Mouse (Mus musculus) midbrain, embryonic 14.5 days (tissue): ENCODE measurements around the gene Ttc23. TPM values are rescaled to one million over a fixed set of nuclear protein-coding genes. Genes with fewer than 3 reads are reported as not detected.

Source experiments
- ATAC-seq: fragments of 200-750 bp; cut with Nextera tagmentation; 2 replicates; pipeline ENCODE4 v1.8.0; 2017; ENCODE audit warnings: moderate number of reproducible peaks, moderate library complexity; ENCODE audit not compliant: low FRiP score, low TSS enrichment
- DNase-seq: peaks from one replicate; pipeline ENCODE4 v3.0.0-alpha.2; 2015
- H3K27ac ChIP-seq: fragments of 300-500 bp; sonication (generic); replicated peaks from 2 replicates; pipeline ENCODE4 v1.5.1; 2014; ENCODE audit warnings: mild to moderate bottlenecking, low read depth, low read length, moderate library complexity
- H3K27me3 ChIP-seq: fragments of 300-500 bp; sonication (generic); 2 replicates; pipeline ENCODE4 v1.6.1; 2014; ENCODE audit warnings: low read length, control low read depth, mixed read lengths; ENCODE audit not compliant: control insufficient read depth, insufficient read depth
- H3K36me3 ChIP-seq: fragments of 300-500 bp; sonication (generic); 2 replicates; pipeline ENCODE4 v1.6.1; 2014; ENCODE audit warnings: low read length, control low read depth; ENCODE audit not compliant: control insufficient read depth, insufficient read depth
- H3K4me1 ChIP-seq: fragments of 300-500 bp; sonication (generic); 2 replicates; pipeline ENCODE4 v1.6.1; 2014; ENCODE audit warnings: mild to moderate bottlenecking, antibody characterized with exemption, low read length, control low read depth; ENCODE audit not compliant: control insufficient read depth, insufficient read depth
- H3K4me2 ChIP-seq: fragments of 300-500 bp; sonication (generic); 2 replicates; pipeline ENCODE4 v1.6.1; 2014; ENCODE audit warnings: mild to moderate bottlenecking, low read length, moderate library complexity
- H3K4me3 ChIP-seq: fragments of 300-500 bp; sonication (generic); replicated peaks from 2 replicates; pipeline ENCODE4 v1.5.1; 2014; ENCODE audit warnings: low read depth, low read length
- H3K9ac ChIP-seq: fragments of 300-500 bp; sonication (generic); replicated peaks from 2 replicates; pipeline ENCODE4 v1.6.1; 2014; ENCODE audit warnings: mild to moderate bottlenecking, low read length, moderate library complexity
- H3K9me3 ChIP-seq: fragments of 300-500 bp; sonication (generic); 2 replicates; pipeline ENCODE4 v1.6.1; 2016; ENCODE audit warnings: low read length, control low read depth, mixed read lengths; ENCODE audit not compliant: control insufficient read depth
- WGBS: fragments of 180-500 bp; shearing (Covaris S2); extraction: QIAGEN DNeasy Blood & Tissue Kit; methylation state at CpG from one replicate; pipeline ENCODE4 v1.1.7; 2014; 5-methylcytosine and 5-hydroxymethylcytosine counted together
- polyA plus RNA-seq: library from polyadenylated mRNA; unstranded; fragments of >200 nt; fragmentation: Nextera tagmentation; extraction: Ambion mirVana; gene quantifications from 2 replicates; pipeline ENCODE4 v1.2.1, GENCODE M21; 2014

Ttc23 gene
- polyA plus RNA-seq, 1 experiment from 2014 or later, result 12.8 TPM

DNA sequence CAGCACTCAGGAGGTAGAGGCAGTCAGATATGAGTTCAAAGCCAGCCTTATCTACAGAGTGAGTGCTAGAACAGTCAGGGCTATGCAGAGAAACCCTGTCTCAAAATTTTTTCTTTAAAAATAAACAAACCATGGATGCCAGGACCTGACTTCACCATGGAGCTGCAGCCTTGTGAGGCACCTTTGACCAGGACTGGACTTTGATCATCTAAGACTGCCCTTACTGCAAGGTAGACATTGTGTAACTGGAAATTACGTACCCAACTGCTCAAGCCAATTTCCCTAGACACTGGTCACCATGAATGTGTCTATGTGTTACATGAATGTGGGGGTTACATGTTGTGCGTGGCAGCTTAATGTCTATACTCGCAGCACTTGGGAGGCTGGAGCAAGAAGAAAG, 13.0 kb upstream of the Ttc23 start:
- Histone ChIP-seq H3K27me3 (no peaks in the 10 kb centered on the region), H3K4me1 (no peaks in the 10 kb centered on the region), H3K4me3 (no peak overlapping the region), H3K9ac (no peak overlapping the region), H3K36me3 (peaks cover 19% of the 10 kb centered on the region), H3K27ac (no peak overlapping the region), H3K4me2 (no peak overlapping the region), H3K9me3 (no peaks in the 10 kb centered on the region)
- ATAC-seq (no peak), DNase-seq (no peak)
- 96% methylated on average over 3 of the region's 3 CpGs for WGBS

DNA sequence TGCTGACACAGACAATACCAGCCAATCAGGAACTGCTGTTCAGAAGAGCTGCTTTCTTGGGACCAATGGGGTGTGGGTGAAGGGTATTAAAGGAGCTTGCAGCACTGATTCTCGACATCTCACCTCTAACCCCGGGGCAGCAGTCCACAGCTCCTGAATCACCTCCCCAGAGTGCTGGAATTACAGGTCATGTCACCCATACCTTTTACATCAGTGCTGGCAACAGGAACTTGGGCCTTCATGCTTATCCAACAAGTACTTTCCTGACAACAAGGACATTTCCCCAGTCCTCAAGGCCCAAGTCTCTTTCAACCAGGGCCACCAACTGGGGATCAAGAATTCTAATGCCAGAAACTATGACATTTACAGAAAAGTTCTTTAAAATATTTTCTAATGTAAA, 11.0 kb upstream of the Ttc23 start:
- no peak overlapping the region for H3K4me2 ChIP-seq
- 61% methylated on average over 2 of the region's 2 CpGs for WGBS
- DNase-seq, result no peak

DNA sequence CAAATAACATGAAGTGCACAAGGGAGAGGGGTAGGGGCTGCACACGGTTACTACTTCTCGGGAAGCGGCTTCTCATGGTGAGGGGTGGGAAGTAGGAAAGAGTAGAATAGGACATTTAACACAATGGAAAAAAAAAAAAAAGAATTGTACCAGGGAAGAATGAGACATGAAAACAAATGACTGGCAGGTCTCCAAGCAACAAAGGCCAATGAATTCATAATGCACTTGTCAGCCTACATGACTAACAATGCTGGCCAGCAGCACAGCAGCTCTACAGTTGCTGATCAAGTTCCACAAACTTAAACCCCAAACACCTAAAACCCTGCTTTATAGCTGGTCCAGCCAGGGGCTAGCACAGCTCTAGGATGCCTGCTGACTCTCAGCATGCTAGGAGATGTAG, 8.2 kb upstream of the Ttc23 start:
- DNase-seq, result no peak
- Histone ChIP-seq H3K9me3 (no peaks in the 10 kb centered on the region), H3K4me3 (no peak overlapping the region), H3K4me2 (no peak overlapping the region), H3K4me1 (peaks cover 7% of the 10 kb centered on the region; the same call in 1 of the 2 replicates), H3K36me3 (peaks cover 28% of the 10 kb centered on the region), H3K9ac (no peak overlapping the region), H3K27me3 (no peaks in the 10 kb centered on the region), H3K27ac (no peak overlapping the region)
- no peak for ATAC-seq
- WGBS, result 42% methylated on average over 3 of the region's 3 CpGs

More for the DNA sequence above, 11.0 kb upstream of the Ttc23 start:
- no peaks in the 10 kb centered on the region for H3K9me3 ChIP-seq
- ATAC-seq, result no peak
- H3K4me3 ChIP-seq, result no peak overlapping the region
- H3K9ac ChIP-seq, result no peak overlapping the region
- no peaks in the 10 kb centered on the region for H3K27me3 ChIP-seq
- no peaks in the 10 kb centered on the region for H3K4me1 ChIP-seq
- H3K27ac ChIP-seq, result no peak overlapping the region
- H3K36me3 ChIP-seq, result peaks cover 28% of the 10 kb centered on the region

DNA sequence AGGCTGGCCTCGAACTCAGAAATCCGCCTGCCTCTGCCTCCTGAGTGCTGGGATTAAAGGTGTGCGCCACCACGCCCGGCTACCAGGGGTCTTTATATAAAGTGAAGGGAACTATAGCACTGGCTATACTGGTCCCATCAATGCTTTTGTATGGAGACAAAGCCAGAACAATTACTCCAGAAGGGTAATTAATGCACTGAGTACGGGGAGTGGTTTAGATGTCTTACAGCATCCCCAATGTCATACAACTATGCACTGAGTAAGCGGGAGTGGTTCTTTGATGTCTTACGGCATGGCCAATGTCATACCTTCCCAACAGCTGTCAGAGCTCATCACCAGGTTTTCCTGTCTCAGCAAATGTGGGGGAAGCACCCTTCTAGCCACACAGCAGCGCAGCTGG, 4.3 kb upstream of the Ttc23 start:
- ATAC-seq, result no peak
- peaks cover 17% of the 10 kb centered on the region; the same call in 1 of the 2 replicates for H3K4me1 ChIP-seq
- no peak overlapping the region for H3K27ac ChIP-seq
- 95% methylated on average over 9 of the region's 9 CpGs for WGBS
- no peak overlapping the region for H3K9ac ChIP-seq
- H3K27me3 ChIP-seq, result no peaks in the 10 kb centered on the region
- H3K9me3 ChIP-seq, result no peaks in the 10 kb centered on the region
- H3K36me3 ChIP-seq, result 0 out of 2 replicates have a peak, but pooled peaks cover 9% of the 10 kb centered on the region
- H3K4me2 ChIP-seq, result no peak overlapping the region
- H3K4me3 ChIP-seq, result no peak overlapping the region
- DNase-seq, result no peak

DNA sequence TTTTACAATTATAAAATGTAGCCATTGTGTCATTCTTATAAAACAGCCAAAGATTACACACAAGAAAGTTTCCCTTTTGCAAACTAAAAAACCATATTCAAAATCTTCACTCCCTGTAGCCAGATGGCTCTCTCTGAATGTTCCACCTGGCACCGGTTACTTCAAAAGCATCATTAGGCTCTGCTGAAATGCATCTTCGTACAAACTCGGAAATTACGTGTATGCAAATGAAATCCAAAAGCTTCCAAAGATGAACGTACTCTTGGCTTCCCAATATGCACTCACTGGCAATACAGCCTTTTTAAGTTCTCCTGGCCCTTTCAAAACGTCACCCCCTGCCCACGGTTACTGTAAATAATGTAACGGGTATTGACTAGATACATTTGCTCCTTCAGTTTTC, 2.9 kb upstream of the Ttc23 start:
- Histone ChIP-seq H3K4me3 (peak overlapping the region; percentile 78), H3K9ac (peak overlapping the region; percentile 80), H3K27me3 (no peaks in the 10 kb centered on the region), H3K27ac (no peak overlapping the region), H3K4me2 (peak overlapping the region; percentile 52), H3K36me3 (0 out of 2 replicates have a peak, but pooled peaks cover 9% of the 10 kb centered on the region), H3K9me3 (no peaks in the 10 kb centered on the region), H3K4me1 (peaks cover 17% of the 10 kb centered on the region; the same call in 1 of the 2 replicates)
- WGBS, result 41% methylated on average over 8 of the region's 8 CpGs
- no peak for DNase-seq
- no peak for ATAC-seq

DNA sequence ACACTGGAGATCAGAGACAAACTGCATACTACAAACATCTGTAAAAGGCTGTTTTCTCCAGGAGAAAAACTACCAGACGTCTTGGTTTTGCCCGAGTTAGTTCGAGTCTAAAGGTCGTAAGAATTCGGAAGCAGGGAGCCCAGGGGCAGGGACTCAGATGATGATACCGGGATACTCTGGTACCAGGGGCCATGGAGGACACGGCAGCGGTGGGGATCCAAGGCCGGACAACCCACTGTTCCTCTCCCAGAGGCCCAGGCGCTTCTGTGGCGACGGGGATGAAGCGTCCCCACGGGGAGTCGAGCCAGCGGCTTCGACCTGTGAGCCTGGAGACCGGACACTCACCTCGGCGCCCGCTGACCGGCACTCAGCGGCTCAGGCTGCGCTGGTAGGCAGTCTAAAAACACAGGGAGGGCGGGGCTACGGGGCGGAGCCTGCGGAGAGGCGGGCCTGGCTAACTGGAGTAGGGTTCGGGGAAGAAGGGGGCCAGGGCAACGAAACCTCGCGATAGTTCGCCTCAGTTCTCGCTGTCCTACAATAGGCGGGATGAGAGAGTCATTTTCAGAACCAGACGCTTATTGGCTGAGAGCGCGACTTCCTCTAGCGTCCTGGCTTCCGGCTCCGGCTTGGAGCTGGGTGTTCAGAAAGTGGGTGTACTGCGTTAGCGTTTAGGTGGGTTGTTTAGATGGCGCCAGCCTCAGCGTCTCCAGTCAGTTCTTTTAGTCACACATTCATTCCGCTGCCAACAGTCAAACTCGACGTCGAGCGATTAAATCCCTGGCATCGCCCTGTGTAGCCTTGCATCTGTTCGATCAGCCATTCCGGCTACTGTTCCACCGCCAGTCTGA, 2.2 kb upstream of the Ttc23 start, which contains the start of gene Lrrc28:
Gene Lrrc28, minus strand, starts transcription at position 436 of the 848 bp plus-strand sequence.
- ATAC-seq (peak; percentile 99), DNase-seq (peak; percentile 99)
- Histone ChIP-seq H3K4me2 (peak within 1 kb of the TSS; percentile 61), H3K4me1 (peaks cover 19% of the 10 kb centered on the region; the same call in 1 of the 2 replicates), H3K36me3 (0 out of 2 replicates have a peak, but pooled peaks cover 6% of the 10 kb centered on the region), H3K27me3 (no peaks in the 10 kb centered on the region), H3K9ac (peak within 1 kb of the TSS; percentile 82), H3K9me3 (no peaks in the 10 kb centered on the region), H3K4me3 (peak within 1 kb of the TSS; percentile 78), H3K27ac (peak within 1 kb of the TSS; percentile 91)
- WGBS, result under 1% methylated on average over 55 of the region's 55 CpGs

DNA sequence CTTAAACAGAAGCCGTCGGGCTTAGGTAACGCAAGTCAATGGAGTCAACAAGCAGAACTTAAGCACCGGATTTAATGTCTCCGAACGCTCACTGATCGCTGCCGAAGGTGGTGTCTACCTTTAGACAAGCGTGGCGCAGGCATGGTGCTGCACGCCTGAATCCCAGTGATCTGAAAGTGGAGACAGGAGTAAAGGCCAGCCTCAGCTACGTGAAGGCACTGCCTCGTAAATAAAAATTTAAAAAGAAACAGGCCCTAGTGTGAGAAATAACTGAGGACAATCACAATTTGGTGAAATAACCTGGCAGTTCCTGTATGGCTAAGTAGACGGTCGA, 1.6 kb upstream of the Ttc23 start:
- no peak for DNase-seq

DNA sequence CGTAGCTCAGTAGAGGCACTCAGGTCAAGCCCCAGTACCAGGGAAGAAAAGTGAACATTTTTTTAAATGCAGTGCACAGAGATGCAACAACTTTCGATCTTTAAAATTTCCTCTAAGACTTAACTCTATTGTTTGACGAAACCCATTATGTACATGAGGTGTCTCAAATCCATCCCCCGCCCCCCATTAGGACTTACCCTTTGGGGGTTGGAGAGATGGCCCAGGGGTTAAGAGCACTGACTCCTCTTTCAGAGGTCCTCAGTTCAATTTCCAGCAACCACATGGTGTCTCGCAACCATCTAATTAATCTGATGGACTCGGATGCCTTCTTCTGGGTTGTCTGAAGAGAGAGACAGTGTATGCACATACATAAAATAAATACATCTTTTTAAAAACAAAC, 1.1 kb upstream of the Ttc23 start:
- Histone ChIP-seq H3K9ac (peak overlapping the region; percentile 82), H3K4me1 (peaks cover 20% of the 10 kb centered on the region; the same call in 1 of the 2 replicates), H3K27ac (peak overlapping the region; percentile 91), H3K36me3 (no peaks in the 10 kb centered on the region), H3K9me3 (no peaks in the 10 kb centered on the region), H3K4me2 (peak overlapping the region; percentile 61), H3K4me3 (peak overlapping the region; percentile 78), H3K27me3 (no peaks in the 10 kb centered on the region)
- 5% methylated on average over 6 of the region's 6 CpGs for WGBS
- no peak for ATAC-seq
- DNase-seq, result peak; percentile 36

More for the DNA sequence above, 1.6 kb upstream of the Ttc23 start:
- no peak; the same call in 1 of the 2 replicates for ATAC-seq
- H3K9me3 ChIP-seq, result no peaks in the 10 kb centered on the region
- WGBS, result under 1% methylated on average over 15 of the region's 15 CpGs
- 0 out of 2 replicates have a peak, but pooled peaks cover 2% of the 10 kb centered on the region for H3K36me3 ChIP-seq
- peaks cover 20% of the 10 kb centered on the region; the same call in 1 of the 2 replicates for H3K4me1 ChIP-seq
- H3K4me2 ChIP-seq, result peak overlapping the region; percentile 61
- H3K27ac ChIP-seq, result peak overlapping the region; percentile 91
- H3K27me3 ChIP-seq, result no peaks in the 10 kb centered on the region
- H3K9ac ChIP-seq, result peak overlapping the region; percentile 82
- H3K4me3 ChIP-seq, result peak overlapping the region; percentile 78
